Mouse (Mus musculus) urinary bladder, postnatal 4 days (tissue): Measurements from ENCODE around the gene Nipal1.

ENCODE experiments used
- DNase-seq, 2 experiments: peaks; one replicate each; pipeline ENCODE4 v3.0.0; 2021 to 2022; ENCODE audit warnings: low spot score in 2 of 2

The Nipal1 gene

DNA sequence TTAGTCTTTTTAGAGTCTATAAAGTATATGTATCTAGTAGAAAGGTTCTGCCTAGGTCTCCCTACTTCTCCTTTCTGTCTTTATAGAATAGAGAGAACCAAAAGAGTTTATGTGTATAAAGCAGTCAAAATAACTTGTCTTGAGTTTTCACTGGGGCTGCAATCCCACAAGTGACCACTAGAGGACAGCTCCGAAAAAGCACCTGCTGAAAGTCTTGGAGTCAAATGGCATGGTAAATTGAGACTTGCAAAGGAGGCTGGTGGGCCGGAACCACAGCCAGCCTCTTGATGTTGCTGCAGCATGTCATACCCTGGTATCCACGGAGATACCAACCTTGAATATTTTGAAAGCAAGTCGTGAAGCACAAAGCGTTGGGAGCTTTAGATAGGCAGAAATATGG, 17.7 kb downstream of the Nipal1 start:
- no peak for DNase-seq

- no peak for DNase-seq
Observed at GRCm38 (mm10) chr5:72666428-72666827, 18.8 kb downstream of the Nipal1 start.

DNA sequence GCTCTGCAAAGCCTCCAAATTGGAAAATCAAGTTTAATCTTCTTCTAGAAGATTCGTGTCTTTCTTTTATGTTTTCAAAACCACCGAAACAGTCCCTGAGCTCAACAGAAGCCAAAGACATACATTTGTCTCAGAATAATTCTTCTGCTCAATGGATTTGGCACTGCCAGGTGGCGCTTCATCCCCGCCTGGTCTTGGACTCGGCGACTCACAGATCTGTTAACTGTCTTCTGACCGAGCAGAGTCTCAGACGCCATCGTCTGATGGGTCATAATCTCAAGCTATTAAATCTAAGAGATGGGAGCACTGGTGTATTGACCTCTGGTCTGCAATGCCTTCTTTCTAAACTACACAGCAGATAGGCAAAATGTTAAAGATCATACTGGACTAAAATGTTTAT, 20.8 kb downstream of the Nipal1 start:
- no peak for DNase-seq

- DNase-seq, result no peak
Observed at GRCm38 (mm10) chr5:72671017-72671699, 23.6 kb downstream of the Nipal1 start.

DNA sequence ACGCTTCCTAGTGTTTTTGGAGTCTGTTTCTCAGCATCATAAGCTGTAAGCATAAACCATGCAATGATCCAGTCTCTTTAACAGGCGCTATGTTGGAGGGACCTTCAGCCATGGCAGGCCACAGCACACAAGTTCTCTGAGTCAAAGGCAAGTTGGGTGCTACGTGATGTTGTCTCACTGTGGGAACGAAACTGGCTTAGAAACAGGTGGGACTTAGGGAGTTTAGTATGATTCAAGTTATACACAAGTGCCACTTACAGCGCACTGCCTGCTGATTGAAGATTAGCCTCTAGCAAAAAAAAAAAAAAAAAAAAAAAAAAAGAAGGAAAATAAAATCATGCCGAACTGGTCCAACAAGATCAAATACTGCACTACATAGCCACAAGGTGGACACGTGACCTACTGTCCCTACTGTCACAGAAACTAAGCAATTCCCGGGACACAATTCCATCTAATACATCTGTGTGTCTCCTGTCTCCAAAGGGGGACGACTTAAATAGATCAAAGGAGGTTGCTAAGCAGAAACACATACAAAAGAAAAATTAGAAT, 27.5 kb downstream of the Nipal1 start:
- no peak for DNase-seq

- no peak for DNase-seq
Observed at GRCm38 (mm10) chr5:72681451-72681850, 33.9 kb downstream of the Nipal1 start.

GRCm38 (mm10) chr5:72689556-72689955, 42.0 kb downstream of the Nipal1 start:
- no peak for DNase-seq

GRCm38 (mm10) chr5:72690516-72690915, 42.9 kb downstream of the Nipal1 start:
- no peak for DNase-seq

DNA sequence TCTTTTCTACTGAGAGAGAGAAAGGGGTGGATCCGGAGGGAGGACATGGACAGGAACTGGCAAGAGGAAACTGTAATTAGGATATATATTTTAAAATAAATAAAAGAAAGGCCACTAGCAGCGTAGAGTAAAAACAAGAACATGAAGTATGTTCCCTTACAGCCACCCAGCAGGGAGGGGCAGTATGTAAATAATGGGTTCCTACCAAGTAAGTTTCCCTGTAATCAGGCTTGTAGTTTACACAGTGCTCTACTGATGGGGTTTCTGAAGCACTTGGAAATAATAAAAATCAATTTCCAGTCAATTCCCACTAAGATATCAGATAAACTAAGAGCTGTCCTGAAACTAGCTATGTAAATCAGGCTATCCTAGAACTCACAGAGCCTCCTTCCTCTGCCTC, 47.1 kb downstream of the Nipal1 start:
- DNase-seq, result no peak

GRCm38 (mm10) chr5:72696491-72696890, 48.9 kb downstream of the Nipal1 start:
- no peak for DNase-seq

GRCm38 (mm10) chr5:72698343-72698742, 50.7 kb downstream of the Nipal1 start:
- DNase-seq, result no peak

DNA sequence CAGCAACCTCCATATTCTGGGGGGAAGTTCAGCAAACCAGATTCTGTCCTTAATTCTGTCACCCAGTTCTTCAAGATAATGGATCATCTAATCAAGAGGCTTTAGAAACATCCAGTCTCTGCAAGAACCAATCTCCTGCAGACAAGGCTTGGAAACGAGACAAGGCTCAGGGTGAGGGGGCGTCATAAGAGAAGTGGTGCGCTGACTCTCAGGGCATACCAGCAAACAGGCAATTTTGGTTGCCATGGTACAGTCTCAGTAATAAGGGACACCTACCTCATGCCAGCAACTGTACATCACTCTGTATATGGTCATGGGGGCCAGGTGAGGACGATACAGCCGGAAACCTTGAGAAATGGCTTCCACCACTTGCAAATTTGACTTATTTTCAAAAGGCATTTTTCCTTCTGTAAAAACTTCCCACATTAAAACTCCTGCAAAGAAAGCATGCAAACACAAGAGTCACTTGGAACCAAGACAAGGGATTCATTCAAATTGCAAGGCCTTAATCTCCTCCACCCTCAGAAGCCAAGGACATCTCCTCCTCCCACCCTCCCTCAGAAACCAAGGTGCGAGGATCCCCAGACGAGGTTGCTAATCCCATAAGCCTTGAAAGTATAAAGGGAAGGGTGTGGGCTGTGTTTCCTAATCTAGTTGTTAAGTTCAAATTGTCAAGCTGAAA, 51.4 kb downstream of the Nipal1 start:
- no peak for DNase-seq

- DNase-seq, result no peak
Observed at GRCm38 (mm10) chr5:72699500-72699818, 51.9 kb downstream of the Nipal1 start.

DNA sequence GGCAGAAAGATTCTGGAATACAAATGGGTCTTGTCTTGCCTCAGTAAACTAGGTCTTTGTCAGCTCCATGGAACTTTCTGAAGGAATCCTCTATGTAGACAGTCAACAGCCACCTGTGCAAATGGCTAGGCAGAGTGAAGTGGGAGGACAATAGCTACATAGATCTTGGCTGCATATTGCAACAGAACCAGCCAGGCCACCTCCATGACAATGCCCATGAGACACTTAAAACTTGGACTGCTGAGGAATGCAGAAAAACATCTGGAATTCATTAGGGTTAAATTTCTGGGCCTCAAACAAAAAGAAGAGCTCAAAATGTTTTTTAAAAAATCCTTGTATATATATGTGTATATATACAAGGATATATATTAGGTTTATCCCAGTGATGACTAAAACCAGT, 54.6 kb downstream of the Nipal1 start:
- DNase-seq, result no peak

GRCm38 (mm10) chr5:72706095-72706494, 58.5 kb downstream of the Nipal1 start:
- DNase-seq, result no peak

DNA sequence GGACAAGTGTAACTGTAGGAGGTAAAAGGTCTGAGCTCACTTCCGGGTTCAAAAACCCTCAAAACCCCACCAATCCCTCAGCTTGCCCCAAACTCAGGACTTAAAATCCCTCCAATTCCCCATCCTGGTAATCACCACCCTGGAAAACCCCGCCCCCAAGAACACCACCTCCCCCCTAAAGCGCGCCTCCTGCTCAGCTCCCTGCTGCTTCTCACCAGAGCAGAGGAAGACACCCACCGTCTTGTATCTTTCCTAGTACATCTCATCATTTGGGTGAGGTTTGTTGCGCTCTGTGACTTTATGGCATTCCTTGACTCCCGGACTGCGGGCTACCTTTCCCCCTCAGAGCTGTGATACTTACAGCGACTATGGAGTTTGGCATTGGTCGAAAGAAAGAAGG, 59.1 kb downstream of the Nipal1 start:
- no peak for DNase-seq

- no peak for DNase-seq
Observed at GRCm38 (mm10) chr5:72709451-72709850, 61.9 kb downstream of the Nipal1 start.

DNA sequence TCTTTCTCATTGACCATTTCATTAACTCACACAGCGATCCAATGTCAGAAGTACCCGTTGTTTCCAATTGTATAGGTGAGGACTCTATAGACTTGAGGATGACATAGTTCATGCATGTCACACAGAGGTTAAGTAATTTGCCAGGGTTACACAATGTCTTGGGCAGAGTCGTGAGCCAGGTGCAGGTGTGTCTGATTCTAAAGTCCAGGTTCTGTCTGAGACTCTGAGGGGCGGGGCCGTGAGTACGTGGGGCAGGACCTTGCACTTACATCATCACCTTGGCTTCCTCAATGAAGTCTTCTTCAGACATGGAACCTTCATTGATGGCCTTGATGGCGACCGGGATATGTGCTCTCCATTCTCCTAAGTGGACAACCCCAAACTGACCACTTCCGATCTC, 62.4 kb downstream of the Nipal1 start:
- no peak for DNase-seq

DNA sequence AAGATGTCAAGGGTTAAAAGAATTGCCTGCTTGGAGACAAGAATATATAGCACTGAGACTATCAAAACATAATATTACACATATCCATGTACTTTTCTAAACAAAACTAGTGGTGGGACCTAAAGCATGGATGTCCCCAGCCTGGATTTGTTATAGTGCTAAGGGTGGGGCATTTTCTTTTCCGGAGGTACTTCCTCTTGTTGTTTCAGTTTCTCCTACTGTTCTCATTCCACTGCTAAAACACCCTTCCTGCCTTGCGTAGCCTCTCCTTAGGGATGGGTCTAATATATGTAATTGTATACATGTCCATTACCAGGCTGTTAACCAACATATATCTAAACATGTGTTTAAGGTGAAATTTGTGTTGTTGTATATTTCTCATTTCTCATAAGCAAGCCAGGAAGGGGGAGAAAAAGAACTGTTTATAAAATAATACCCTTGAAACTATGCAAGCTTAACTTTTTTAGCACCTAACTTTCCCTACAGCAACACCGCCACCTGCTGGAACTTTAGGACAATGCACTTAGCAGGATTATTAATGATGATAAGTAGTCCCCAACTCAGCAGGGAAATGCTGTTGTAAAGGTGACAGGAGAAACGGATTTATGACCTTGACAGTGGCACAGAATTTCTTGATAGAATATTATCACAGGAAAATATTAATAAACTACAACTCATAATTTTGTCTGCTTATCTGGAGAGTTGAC, 63.1 kb downstream of the Nipal1 start:
- peak; percentile 31 to 76 for DNase-seq

GRCm38 (mm10) chr5:72720587-72720986, 73.0 kb downstream of the Nipal1 start:
- no peak for DNase-seq
